Mouse (Mus musculus) right cerebral cortex, postnatal 14 days (tissue): ENCODE data around the gene Ptges3l.
"Not testable (repeated sequence)": the region's sequence is repeated elsewhere in the genome, so short reads cannot be mapped to it uniquely, and the experiment has no call there.

Source experiments
- DNase-seq: peaks from one replicate; pipeline ENCODE4 v3.0.0; 2022

The Ptges3l gene

DNA sequence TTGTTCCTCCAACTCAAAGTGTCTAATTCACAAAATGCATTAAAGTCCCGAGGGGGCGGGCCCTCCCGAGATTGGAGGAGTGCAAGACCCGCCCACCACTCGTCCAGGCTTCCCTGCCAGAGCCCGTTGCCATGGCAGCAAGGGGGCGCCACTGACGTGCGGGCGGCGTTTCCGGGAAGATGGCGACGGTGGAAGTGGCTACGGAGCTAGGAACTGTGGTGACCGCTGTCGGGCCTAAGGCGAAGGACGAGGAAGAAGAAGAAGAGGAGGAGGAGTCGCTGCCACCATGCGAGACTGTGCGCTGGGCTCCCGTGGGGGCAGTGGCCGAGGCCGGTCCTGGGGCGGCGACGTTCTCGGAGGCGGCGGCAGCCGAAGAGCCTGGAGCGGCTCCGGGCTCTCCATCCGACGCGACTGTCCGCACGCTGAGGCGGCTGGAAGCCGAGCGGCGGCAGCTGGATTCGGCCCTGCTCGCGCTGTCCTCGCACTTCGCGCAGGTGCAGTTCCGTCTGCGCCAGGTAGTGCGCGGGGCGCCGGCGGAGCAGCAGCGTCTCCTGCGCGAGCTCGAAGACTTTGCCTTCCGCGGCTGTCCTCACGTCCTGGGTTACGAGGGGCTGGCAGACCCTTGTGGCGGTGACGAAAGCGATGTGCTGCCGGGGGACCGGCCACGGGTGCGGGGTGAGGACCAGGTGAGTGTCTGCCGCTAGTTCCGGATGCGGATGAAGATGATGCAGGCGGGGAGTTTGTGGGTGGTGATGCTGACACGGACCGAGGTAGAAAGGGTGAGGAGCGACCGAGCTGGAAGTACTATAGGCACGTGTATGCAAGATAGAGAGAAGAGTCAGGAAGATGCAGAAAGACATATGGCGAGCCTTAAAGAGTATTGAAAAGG lies at the start of gene Ptges3l, which contains the start of gene Rundc1:
Gene Ptges3l (minus strand): TSS at position 409 of the 889 bp plus-strand sequence.
Gene Rundc1 (plus strand): TSS at position 161 of the 889 bp plus-strand sequence.
- peak; percentile 99 for DNase-seq

DNA sequence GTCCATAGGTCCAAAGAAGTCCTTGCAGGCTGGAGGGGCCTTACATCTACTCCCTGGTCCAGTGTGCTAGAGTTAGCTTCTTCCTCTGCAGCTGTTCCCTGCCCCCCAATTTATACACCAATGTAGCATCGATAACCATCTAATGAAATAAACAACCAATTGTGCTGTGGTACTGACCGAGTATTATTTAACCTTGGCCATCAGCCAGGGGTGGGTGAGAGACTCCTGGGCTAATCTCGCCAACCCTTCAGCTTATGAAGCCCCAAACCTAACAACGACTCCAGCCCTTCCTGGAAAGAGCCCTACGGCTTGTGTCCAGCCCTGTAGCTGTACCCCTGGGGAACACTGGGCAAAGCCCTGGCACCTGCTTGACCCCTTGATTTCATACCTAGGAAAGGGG lies 49.2 kb upstream of the Ptges3l start:
- DNase-seq = no peak

DNA sequence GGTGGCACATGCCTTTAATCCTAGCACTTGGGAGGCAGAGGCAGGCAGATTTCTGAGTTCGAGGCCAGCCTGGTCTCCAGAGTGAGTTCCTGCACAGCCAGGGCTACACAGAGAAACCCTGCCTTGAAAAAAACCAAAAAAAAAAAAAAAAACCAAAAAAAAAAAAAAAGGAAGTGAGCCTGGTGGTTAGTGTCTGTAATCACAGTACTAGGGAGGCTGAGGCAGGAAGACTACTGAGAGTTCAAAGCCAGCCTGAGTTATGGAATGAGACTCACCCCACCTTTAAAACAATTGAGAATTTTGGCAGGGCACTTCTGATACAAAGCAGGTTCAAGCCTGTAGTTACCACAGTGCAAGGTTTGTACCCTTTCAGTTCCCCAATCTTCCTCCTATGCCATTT lies 48.6 kb upstream of the Ptges3l start:
- DNase-seq = not testable (repeated sequence)

DNA sequence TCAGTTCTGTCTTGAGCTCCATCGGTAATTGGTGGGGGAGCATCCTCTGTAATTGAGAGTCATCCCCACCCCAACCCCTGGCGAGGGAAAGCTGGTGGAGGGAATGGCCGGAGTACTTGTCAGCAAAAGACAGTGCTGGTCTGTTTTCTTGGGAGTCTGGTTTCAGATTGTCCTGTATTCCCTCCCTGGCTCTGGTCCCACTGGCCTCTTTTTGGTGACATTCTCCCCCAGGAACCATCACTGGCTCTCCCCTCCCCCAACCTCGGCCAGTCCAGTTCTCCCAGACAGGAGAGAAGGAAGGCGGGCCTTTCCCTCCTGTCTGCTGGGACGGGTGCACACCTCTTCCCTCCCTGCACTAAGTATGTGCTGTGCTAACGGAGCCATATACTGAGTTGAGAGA lies 47.2 kb upstream of the Ptges3l start:
- DNase-seq = peak; percentile 45

DNA sequence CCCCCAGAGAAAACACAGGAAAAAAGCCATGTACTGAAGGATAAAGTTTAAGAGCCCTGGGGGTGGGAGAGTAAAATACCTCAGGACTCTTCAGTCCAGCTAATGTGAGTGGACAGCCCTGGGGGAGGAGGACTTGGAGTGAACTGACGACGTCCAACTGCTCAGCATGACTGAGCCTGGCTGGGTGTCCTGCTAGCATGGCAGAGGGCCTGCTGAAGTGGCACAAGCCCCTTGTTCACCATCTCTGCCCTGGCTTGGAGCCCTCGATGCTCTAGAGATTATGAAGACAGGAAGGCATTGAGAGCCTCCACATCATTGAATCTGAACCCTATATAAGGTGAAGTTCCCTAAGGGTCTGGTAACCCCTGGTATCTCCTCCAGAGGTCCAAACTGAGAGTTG lies 46.8 kb upstream of the Ptges3l start:
- DNase-seq = no peak

DNA sequence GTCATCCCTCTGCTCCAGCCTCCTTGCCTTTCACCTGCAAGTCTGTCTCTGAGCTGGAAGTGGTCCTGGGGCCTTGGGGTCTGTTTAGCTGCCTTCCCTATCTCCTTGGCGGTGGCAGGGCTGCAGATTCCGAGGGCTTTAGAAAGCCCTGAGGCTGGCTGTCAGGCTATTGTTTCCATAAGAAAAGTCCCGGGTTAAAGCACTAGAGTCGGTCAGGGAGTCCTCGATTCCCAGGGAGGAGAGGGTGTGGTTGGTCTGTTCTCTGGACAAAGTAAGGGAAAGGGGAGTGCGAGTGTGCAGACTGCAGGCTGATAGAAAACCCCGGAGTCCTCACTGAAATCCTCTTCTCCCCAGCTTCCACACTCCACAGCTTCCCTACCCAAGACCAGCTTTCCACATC lies 45.1 kb upstream of the Ptges3l start:
- no peak for DNase-seq

DNA sequence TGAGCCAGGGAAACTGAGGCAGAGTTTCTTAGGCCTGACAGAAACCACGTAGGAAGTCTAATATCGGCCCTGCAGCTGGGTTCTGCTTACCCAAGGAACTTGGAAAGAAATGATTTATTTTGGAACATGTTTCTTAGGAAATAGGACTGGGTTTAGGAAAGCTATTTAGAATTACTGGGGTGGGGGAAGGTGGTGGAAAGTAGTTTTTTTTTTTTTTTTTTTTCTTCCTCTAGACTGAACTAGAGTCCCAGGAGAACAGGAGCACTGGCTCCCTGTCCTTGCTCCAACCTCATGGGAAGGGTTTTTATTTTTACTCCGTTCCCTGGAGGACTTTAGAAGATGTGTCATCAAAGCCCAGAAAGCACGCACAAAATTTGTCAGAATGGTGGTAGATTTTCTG lies 44.0 kb upstream of the Ptges3l start:
- DNase-seq = no peak

DNA sequence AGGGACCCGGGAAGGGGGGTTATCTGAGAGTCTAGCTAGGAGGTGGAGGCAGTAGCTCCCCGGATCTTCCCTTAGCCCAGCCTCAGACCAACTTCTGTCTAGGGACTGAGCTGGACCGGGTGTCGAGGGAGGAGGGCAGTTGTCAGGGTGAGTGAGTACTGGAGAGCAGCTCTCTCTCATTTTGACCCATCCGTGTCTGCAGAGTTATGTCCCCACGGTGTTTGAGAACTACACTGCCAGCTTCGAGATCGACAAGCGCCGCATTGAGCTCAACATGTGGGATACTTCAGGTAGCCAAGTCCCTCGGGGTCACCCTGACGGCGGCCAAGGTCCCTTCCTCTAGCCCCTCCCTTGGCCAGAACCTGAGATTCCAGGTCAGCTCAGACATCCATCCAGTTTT lies 43.6 kb upstream of the Ptges3l start:
- DNase-seq = no peak

DNA sequence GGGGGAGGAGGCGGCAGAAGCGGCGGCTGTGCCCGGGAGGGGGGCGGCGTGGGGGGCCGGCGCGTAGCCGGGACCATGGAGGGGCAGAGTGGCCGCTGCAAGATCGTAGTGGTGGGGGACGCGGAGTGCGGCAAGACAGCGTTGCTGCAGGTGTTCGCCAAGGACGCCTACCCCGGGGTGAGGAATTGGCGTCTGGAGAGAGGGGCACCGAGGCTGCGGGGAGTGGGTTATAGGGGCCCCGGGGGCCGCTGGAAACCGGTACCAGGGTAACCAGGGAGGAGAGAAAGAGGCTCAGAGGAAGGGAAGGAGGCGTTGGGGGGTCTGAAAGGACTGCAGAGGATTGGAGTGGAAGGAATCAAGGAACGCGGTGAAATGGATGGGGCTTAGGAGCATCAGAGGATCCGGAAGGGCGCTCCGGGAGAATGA lies 43.1 kb upstream of the Ptges3l start:
- no peak for DNase-seq

DNA sequence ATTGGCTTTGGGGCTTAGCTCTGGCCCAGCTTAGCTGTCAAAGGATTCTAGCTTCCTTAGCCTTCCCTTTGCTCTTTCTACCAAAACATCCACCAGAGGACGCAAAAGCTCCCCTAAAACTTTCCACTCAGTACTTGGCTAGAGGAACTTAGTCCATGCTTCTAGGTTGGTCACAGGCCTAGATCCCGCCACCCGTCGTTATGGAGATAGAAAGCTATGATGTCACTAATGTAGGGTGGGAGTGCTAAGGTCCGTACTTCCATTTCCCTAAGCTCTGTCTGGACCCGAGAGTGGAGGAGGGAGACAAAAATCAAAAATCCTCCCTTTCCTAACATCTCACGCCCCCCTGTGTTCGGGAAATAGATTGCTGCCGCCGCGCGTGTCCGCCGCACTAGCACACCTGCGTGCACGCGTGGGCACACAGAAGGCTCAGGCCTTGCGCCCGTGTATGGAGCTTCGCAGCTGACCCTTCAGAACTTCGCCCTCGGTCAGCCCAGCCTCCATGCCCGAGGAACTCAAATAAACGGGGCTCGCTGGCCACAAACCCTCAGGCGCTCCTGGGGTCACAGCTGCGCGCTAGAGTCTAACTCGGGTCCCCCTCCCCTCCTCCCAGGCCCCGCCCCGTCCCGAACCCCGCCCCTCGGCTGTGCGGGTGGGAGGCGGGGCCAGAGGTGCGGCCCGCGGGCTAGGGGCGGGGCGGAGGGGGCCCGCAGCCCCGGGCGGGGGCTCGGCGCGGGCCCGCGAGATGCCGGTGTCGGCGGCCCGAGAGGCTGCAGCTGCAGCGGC lies 42.5 kb upstream of the Ptges3l start:
- DNase-seq = peak; percentile 55

DNA sequence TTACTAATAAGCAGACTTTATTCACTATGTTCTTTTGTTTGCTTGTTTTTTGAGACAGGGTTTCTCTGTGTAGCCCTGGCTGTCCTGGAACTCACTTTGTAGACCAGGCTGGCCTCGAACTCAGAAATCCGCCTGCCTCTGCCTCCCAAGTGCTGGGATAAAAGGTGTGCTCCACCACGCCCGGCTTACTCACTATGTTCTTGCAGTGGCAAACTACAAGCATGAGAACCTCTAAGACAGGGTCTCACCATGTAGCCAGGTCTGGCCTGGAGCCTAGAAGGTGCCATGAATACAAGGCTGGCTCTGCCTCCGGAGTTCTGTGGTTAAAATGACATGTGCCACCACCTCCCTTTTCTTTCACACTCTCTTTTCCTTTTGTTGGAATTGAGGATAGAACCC lies 41.4 kb upstream of the Ptges3l start:
- DNase-seq = not testable (repeated sequence)

DNA sequence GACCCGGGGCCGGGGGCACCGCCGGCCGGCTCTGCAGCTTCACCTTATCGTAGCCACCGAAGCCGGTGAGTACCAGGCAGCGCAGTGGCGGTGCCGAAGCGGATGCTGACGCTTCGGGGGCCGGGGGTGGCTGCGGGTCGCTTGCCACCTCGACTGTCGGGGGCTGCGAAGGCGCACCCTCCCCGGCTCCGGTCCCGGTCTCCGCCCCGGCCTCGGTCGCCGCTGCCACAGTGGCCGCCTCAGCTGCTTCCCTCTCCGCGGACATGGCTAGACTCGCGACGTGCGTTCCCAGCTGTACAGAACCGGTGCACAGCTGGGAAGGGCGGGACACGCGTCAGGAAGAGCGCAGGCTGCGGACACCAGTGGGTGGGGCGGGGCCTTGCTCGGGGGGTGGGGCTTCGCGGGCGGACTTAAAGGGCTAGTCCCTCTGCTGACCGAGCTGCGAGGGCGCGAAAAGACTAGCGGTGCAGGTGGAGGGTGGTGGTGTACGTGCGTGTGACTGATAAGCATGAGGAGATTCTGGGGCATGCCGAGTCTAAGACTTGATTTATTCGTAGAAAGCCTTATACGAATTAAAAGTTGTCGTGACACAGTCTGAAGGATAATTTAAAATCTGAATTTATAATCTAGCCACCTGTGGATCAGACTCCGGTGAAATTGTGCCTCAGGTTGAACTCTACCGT lies 40.9 kb upstream of the Ptges3l start, which contains the start of gene Vat1:
Gene Vat1 (minus strand): TSS at position 362 of the 683 bp plus-strand sequence.
- DNase-seq = peak; percentile 56

DNA sequence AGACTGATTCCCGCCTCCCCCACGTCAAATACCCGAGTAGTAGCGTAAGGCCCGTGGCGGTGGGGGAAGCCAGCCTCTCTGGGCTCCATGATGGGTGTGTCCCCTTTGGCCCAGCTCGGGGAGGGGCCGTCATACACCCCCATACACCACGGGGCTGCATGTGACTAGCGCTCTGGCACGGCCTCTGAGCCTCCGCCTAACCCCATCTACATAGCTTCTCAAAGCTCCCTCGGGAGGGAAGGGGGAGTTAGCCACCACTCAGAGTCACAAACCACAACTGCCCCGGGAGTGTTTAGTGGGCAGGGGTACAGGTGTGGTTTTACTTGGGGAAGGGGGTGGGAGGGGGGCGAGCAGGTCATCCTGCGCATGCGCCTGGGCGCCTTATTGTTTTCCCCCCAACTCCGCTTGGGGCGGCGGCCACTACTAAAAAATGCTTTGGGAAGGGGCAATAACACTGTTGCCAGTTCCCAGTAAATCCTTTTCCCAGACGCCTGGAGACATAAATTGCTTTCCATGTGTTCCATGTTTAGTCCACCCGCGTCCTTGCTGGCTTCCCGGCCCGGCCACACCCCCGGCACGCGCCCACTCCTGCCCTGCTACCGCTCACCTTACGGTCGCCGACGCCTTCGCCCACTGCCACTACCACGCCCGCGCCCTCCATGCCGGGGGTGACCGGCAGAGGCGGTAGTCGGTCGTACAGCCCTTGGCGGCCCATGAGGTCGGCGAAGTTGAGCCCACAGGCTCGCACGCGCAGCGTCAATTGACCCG lies 40.2 kb upstream of the Ptges3l start:
- peak; percentile 37 for DNase-seq

DNA sequence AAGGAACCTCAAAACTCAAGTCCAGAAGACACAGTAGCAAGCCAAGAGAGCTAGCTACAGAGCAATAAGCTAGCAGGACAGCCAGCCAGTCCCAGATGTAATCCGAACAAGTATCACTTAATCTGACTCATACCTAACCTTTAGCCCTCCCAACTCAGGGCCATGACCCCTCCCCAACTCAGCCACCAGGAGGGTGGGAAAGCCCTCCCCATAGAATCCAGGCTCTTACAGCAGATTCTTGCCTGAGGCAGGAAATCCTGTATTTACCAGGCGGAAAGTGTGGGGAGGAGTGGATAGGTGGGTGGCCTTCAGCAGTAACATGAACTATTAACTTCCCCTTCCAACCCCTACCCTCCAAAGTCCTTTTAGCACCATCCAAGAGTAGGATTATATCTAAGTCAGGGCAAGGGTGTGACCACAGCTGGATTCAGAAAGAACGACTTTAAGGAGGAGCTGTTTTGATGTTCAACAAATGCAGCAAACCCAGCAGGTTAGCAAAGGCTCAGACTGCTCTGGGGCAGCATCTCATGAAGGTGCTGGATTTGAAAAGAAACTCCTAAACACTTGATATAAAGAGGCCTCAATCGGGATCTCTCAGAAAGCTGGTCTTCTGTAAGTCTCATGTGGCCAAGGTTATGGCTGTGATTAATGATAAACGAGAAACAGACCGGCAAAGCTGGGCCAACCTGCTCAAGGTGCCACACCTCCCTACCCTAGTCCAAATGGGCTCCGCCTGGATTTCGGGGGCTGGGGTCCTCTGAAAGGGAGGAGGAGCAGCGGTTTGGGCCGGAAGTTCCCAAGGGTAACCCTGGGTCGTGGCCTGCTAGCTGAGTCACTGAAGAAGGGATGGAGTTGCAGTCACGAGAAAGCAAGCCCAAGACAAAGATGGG lies 39.3 kb upstream of the Ptges3l start, which contains the start of gene Rnd2:
Gene Rnd2 (plus strand): TSS at position 789 of the 890 bp plus-strand sequence.
- no peak for DNase-seq

DNA sequence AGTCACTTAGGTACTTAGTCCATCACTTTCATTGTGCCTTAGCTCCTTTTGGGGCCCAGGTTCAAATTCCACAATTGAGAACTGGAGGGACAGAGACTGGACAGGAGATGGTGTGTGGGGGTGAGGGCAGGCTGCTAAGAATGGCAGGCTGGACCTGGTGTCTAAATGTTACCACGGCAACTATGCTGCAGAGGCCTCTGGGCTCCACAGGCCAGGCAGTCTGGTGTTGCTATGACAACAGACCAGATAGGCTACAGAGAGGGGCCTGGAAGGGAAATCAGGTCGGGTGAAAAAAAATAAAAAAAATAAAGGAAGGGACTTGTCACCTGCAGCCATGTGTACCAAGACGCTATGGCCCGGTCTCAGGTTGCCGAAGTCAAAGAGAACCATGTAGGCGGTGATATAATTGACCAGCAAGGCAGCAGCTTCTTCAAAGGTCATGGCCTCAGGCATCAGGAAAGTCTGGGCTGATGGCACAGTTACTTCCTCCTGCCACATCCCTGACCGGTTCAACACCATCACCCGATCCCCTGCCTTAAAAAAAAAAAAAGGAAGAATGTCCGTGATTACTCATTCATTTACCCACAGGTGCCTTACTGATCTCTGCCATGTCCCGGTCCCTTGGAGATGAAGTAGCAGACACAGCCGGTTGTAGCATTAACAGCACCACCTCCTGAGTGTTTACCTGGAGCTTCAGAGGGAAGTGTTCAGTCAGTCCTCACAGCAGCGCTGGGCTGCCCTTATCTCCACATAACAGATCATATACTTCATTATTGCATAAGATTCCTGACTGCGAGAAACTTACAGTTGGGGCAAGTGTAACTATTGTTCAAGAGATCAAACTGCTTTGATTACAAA lies 37.7 kb upstream of the Ptges3l start:
- no peak for DNase-seq

DNA sequence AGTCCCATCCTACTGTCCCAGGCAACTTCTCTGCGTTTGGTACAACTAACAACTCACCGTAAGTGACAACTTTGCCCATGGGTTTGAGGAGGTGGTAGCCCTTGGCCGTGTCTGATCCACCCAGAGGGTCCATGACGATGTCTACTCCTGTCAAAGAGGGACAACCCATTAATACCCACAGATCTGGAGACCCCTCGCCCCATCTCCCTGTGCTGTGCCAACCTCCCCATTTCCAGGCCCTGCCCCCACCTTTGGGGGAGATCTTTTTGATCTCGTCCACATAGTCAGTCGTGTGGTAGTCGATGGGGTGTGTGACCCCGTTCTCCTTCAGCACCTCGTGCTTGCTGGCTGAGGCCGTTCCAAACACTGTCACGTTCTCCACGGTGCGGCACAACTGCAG lies 37.0 kb upstream of the Ptges3l start:
- no peak for DNase-seq

DNA sequence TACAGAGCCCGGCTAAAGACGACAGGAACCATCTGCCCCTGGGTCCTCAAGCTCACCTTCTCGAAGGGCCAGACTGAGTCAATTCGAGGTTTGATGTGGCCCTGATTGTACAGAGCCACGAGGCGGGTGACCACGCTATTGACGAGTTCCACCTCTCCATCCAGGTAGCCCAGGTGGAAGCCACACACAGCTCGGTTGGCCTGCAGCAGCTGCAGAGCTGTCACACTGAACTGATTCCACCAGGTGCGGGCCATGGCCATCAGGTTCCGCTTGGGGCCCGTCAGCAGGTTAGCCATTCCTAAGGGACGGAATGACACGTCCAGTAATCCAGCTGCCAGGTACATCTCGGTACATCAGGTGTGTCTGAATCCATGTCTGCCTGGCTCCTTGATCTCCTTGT lies 35.2 kb upstream of the Ptges3l start:
- DNase-seq = no peak

DNA sequence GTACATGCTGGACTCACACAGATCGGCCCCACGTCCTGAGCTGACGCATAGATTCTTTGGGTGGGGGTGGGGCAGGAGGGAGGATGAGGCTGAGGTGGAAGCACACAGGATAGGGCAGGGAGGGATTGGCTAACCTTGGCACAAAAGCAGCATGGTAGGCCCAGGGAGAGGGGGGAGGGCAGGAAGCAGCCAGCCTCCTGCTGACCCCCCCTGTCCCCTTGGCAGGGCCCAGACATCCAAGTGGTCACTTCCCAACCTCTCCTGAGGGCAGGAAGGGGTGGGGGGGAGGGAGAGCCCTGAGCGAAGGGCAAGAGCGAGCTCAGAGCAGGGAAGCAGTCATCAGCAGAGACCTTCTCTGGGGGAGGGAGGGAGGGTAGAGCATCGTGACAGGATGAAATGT lies 34.6 kb upstream of the Ptges3l start:
- DNase-seq = no peak

DNA sequence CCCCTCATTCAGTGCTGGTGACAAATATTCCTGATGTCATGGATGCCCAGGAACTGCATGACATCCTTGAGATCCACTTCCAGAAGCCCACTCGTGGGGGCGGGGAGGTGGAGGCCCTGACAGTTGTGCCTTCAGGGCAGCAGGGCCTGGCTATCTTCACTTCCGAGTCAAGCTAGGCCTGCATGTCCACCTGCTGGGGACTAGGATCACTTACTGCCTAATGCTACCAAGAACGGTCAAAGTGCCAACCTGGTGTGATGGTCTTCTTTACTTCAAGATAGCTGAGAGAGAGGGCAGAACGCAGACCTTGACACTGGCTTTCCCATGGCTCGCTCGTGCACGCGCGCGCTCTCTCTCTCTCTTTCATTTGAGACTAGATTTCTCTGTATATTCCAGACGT lies 33.1 kb upstream of the Ptges3l start:
- no peak for DNase-seq

DNA sequence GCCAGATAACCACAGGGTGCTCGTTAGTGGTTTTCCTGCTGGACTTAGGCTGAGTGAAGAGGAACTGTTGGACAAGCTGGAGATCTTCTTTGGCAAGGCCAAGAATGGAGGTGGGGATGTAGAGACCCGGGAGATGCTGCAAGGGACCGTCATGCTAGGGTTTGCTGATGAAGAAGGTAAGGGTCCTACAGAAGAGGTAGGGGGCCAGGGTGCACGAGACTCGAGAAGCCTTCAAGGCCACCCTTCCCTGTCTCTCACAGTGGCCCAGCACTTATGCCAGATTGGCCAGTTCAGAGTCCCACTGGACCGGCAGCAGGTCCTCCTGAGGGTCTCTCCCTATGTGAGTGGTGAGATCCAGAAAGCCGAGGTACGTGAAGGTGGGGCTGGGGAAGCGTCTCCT lies 32.5 kb upstream of the Ptges3l start:
- no peak for DNase-seq
